Mouse (Mus musculus) limb, embryonic 11.5 days (tissue): ENCODE data around the gene H6pd. TPM values are rescaled to one million over a fixed set of nuclear protein-coding genes. Genes with fewer than 3 reads are reported as not detected.

Experiments used
- ATAC-seq: fragments of 200-750 bp; cut with Nextera tagmentation; 2 replicates; pipeline ENCODE4 v1.8.0; 2017; ENCODE audit warnings: low read depth; ENCODE audit not compliant: insufficient number of reproducible peaks, low FRiP score, low TSS enrichment
- DNase-seq: peaks from one replicate; pipeline ENCODE4 v3.0.0-alpha.2; 2015; ENCODE audit warnings: low spot score
- H3K27ac ChIP-seq: fragments of 300-500 bp; sonication (generic); replicated peaks from 2 replicates; pipeline ENCODE4 v1.5.1; 2014; ENCODE audit warnings: low read depth, mild to moderate bottlenecking, low read length
- H3K27me3 ChIP-seq: fragments of 300-500 bp; sonication (generic); 2 replicates; pipeline ENCODE4 v1.6.1; 2014; ENCODE audit warnings: mild to moderate bottlenecking, low read length, mixed read lengths; ENCODE audit not compliant: control insufficient read depth, insufficient read depth
- H3K36me3 ChIP-seq: fragments of 300-500 bp; sonication (generic); 2 replicates; pipeline ENCODE4 v1.6.1; 2014; ENCODE audit warnings: mild to moderate bottlenecking, low read length, moderate library complexity, mixed read lengths; ENCODE audit not compliant: control insufficient read depth, insufficient read depth
- H3K4me1 ChIP-seq: fragments of 300-500 bp; sonication (generic); 2 replicates; pipeline ENCODE4 v1.6.1; 2014; ENCODE audit warnings: low read length, mixed read lengths; ENCODE audit not compliant: control insufficient read depth, insufficient read depth
- H3K4me2 ChIP-seq: fragments of 300-500 bp; sonication (generic); 2 replicates; pipeline ENCODE4 v1.6.1; 2014; ENCODE audit warnings: low read depth, mild to moderate bottlenecking, moderate library complexity; ENCODE audit not compliant: severe bottlenecking
- H3K4me3 ChIP-seq: fragments of 300-500 bp; sonication (generic); 2 replicates; pipeline ENCODE4 v1.5.1; 2014; ENCODE audit warnings: low read depth, low read length
- H3K9ac ChIP-seq: fragments of 300-500 bp; sonication (generic); 2 replicates; pipeline ENCODE4 v1.6.1; 2014; ENCODE audit warnings: mild to moderate bottlenecking, low read length
- H3K9me3 ChIP-seq: fragments of 300-500 bp; sonication (generic); 2 replicates; pipeline ENCODE4 v1.6.1; 2016; ENCODE audit warnings: low read length; ENCODE audit not compliant: control insufficient read depth
- WGBS: fragments of 180-500 bp; shearing (Covaris S2); extraction: QIAGEN DNeasy Blood & Tissue Kit; methylation state at CpG from one replicate; pipeline ENCODE4 v1.1.7; 2014; 5-methylcytosine and 5-hydroxymethylcytosine counted together
- polyA plus RNA-seq: library from polyadenylated mRNA; unstranded; fragments of >200 nt; fragmentation: Nextera tagmentation; extraction: Ambion mirVana; gene quantifications from 2 replicates; pipeline ENCODE4 v1.2.1, GENCODE M21; 2014

Gene H6pd
- polyA plus RNA-seq, 1 experiment from 2014 or later = 3.5 TPM

GRCm38 (mm10) chr4:149956048-149956447 lies 52.8 kb downstream of the H6pd start:
- Histone ChIP-seq H3K4me2 (no peak overlapping the region), H3K27me3 (peaks cover 7% of the 10 kb centered on the region; the same call in 1 of the 2 replicates), H3K27ac (no peak overlapping the region), H3K9ac (no peak overlapping the region), H3K4me3 (no peak overlapping the region), H3K4me1 (peaks cover 10% of the 10 kb centered on the region), H3K9me3 (no peaks in the 10 kb centered on the region), H3K36me3 (no peaks in the 10 kb centered on the region)
- WGBS = 48% methylated on average over 13 of the region's 13 CpGs
- DNase-seq (no peak), ATAC-seq (no peak)

- Histone ChIP-seq H3K27me3 (peaks cover 7% of the 10 kb centered on the region; the same call in 1 of the 2 replicates), H3K4me3 (peak overlapping the region; percentile 61), H3K36me3 (no peaks in the 10 kb centered on the region), H3K4me1 (peaks cover 10% of the 10 kb centered on the region), H3K4me2 (peak overlapping the region; percentile 42), H3K9me3 (no peaks in the 10 kb centered on the region), H3K9ac (no peak overlapping the region), H3K27ac (no peak overlapping the region)
- WGBS = 17% methylated on average over 15 of the region's 15 CpGs
- DNase-seq = no peak
- ATAC-seq = no peak
Measured at GRCm38 (mm10) chr4:149955631-149956030, 53.2 kb downstream of the H6pd start.

GRCm38 (mm10) chr4:149954893-149955439 lies 53.9 kb downstream of the H6pd start, which contains the start of gene Spsb1:
Spsb1 (minus strand) TSS chr4:149955043.
- H3K27ac ChIP-seq = peak within 1 kb of the TSS; percentile 23; the same call in 1 of the 2 replicates
- H3K4me3 ChIP-seq = peak within 1 kb of the TSS; percentile 61
- H3K9me3 ChIP-seq = no peaks in the 10 kb centered on the region
- ATAC-seq (peak; percentile 90), DNase-seq (peak; percentile 99)
- H3K36me3 ChIP-seq = no peaks in the 10 kb centered on the region
- under 1% methylated on average over 46 of the region's 51 CpGs for WGBS
- peak within 1 kb of the TSS; percentile 94 for H3K4me2 ChIP-seq
- H3K27me3 ChIP-seq = peaks cover 7% of the 10 kb centered on the region; the same call in 1 of the 2 replicates
- peak within 1 kb of the TSS; percentile 83 for H3K9ac ChIP-seq
- peaks cover 15% of the 10 kb centered on the region for H3K4me1 ChIP-seq

DNA sequence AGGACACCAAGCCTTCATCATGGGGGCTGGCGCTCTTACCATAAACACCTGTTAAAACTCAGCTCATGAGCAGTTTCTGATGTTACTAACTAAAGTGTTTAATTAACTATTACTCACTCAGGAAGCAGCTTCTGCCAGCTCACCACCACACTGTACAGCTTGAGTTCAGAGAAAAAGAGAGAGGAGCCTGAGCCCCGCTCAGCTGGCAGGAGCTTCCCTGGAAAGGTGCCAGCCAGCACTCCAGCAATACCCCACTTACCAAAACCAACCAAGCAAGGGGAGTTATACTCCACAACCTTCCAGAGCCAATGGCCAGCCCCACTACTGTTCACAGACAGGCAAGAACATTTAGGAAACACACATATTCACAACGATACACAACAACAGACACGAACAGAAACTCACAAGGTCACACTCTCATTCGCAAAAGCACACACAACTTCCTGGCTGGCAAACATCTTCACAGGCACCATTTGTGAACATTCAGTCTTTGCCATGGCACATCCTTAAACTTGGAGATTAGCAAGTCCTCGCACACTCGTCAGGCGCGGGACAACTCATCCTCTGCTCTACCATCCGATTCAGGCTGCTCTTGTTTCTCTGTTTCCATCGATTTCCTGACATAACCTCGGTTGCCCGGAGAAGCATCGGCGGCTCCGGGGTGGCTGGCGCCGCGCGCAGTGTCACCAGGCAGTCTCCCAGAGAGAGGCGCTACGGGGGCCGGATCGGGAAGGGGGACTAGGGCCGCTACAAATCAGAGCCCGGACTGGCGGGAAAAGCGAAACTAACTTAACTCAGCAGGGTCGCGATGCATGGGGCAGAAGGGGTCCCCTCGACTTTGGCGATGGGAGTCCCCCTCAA lies 55.0 kb downstream of the H6pd start:
- Histone ChIP-seq H3K27ac (no peak overlapping the region), H3K9ac (peak overlapping the region; percentile 83), H3K27me3 (peaks cover 7% of the 10 kb centered on the region; the same call in 1 of the 2 replicates), H3K9me3 (no peaks in the 10 kb centered on the region), H3K4me1 (peaks cover 22% of the 10 kb centered on the region), H3K4me2 (peak overlapping the region; percentile 94), H3K4me3 (peak overlapping the region; percentile 61), H3K36me3 (no peaks in the 10 kb centered on the region)
- 7% methylated on average over 32 of the region's 32 CpGs for WGBS
- ATAC-seq = no peak
- DNase-seq = peak; percentile 61

DNA sequence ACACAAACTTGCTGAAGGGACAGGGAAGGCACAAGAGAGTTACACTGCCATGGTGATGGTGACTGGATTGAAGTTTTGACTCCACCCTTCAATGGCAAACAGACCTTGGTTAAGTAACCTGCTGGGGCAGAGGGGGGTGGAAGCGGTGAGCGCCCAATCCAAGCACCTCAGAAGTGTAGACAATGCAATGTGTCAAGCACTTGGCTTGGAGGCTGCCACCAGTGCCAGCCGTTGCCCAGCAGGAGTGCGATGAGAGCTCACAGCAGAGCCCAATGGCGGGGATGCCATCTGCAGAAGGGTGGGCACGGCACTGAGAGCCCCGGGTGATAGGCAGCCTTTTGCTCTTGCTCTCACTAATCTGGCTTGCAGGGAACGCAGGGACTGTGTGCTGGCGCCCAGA lies 56.6 kb downstream of the H6pd start:
- H3K9me3 ChIP-seq = no peaks in the 10 kb centered on the region
- H3K27me3 ChIP-seq = peaks cover 7% of the 10 kb centered on the region; the same call in 1 of the 2 replicates
- no peak overlapping the region for H3K4me2 ChIP-seq
- 89% methylated on average over 9 of the region's 9 CpGs for WGBS
- no peak overlapping the region for H3K9ac ChIP-seq
- ATAC-seq = no peak
- H3K4me3 ChIP-seq = no peak overlapping the region
- no peak overlapping the region for H3K27ac ChIP-seq
- no peaks in the 10 kb centered on the region for H3K36me3 ChIP-seq
- no peak for DNase-seq
- H3K4me1 ChIP-seq = peaks cover 30% of the 10 kb centered on the region

GRCm38 (mm10) chr4:149951201-149951600 lies 57.6 kb downstream of the H6pd start:
- no peak for ATAC-seq
- H3K9me3 ChIP-seq = no peaks in the 10 kb centered on the region
- H3K4me1 ChIP-seq = peaks cover 40% of the 10 kb centered on the region
- no peak for DNase-seq
- WGBS = 89% methylated on average over 13 of the region's 13 CpGs
- no peak overlapping the region for H3K9ac ChIP-seq
- no peak overlapping the region for H3K4me3 ChIP-seq
- no peaks in the 10 kb centered on the region for H3K36me3 ChIP-seq
- no peak overlapping the region for H3K4me2 ChIP-seq
- peaks cover 5% of the 10 kb centered on the region; the same call in 1 of the 2 replicates for H3K27me3 ChIP-seq
- H3K27ac ChIP-seq = no peak overlapping the region

DNA sequence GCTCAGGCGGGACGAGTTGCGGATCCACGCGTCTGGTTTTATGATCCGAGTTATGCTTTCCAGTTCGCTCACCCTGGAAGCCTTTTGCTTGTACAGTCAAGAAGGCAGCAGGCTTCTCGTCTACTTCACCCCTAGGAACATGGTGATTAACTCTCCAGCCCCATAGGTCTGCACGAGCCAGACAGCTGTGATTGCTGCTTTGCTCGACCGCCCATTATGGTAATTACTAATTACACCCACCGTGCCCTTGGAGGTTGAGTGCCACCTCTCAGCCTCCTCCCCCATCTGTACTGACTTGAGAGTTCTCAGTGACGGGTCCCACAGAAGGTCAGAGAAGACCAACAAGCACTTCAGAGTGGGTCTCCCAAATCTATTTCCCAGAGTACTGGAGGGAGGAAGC lies 59.1 kb downstream of the H6pd start:
- Histone ChIP-seq H3K36me3 (no peaks in the 10 kb centered on the region), H3K27ac (no peak overlapping the region), H3K4me2 (no peak overlapping the region), H3K9me3 (no peaks in the 10 kb centered on the region), H3K4me3 (no peak overlapping the region), H3K27me3 (no peaks in the 10 kb centered on the region), H3K4me1 (peaks cover 50% of the 10 kb centered on the region), H3K9ac (no peak overlapping the region)
- ATAC-seq (no peak), DNase-seq (no peak)
- WGBS = 53% methylated on average over 13 of the region's 13 CpGs

DNA sequence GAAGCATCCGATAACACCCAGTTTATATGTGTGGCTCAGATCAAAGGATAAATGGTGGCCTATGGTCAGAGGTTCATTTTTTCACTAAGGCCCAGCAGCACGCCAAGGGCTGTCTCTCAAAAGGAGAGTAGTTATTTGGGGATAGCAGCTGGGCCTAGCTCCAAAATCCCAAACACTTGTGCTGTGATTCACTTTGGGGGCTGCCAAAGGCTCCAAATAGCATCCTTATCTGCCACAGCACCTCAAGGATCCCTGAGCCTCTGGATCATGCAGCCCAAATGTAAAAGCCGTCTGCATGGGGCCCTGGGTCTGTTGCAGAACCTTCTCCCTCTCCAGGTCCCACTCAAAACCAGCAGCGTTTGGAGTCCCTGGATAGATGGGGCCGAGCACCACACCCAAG lies 60.7 kb downstream of the H6pd start:
- H3K27ac ChIP-seq = no peak overlapping the region
- peaks cover 57% of the 10 kb centered on the region for H3K4me1 ChIP-seq
- WGBS = 95% methylated on average over 5 of the region's 5 CpGs

More for the DNA sequence above, 60.7 kb downstream of the H6pd start:
- no peak overlapping the region for H3K4me2 ChIP-seq
- H3K36me3 ChIP-seq = no peaks in the 10 kb centered on the region
- no peaks in the 10 kb centered on the region for H3K9me3 ChIP-seq
- no peak overlapping the region for H3K4me3 ChIP-seq
- DNase-seq (no peak), ATAC-seq (no peak)
- H3K27me3 ChIP-seq = no peaks in the 10 kb centered on the region
- H3K9ac ChIP-seq = no peak overlapping the region
